Mouse (Mus musculus) neural tube, embryonic 14.5 days (tissue): ENCODE data around the gene Wdr17. TPM values are rescaled to one million over a fixed set of nuclear protein-coding genes. Genes with fewer than 3 reads are reported as not detected.

Experiments used
- ATAC-seq: fragments of 200-750 bp; cut with Nextera tagmentation; 2 replicates; pipeline ENCODE4 v1.8.0; 2017; ENCODE audit warnings: low read depth, mild to moderate bottlenecking, moderate TSS enrichment, moderate library complexity
- H3K27ac ChIP-seq: fragments of 300-500 bp; sonication (generic); 2 replicates; pipeline ENCODE4 v1.5.1; 2014; ENCODE audit warnings: low read depth, mild to moderate bottlenecking, control low read depth, low read length, moderate library complexity, mixed read lengths
- H3K27me3 ChIP-seq: fragments of 300-500 bp; sonication (generic); 2 replicates; pipeline ENCODE4 v1.6.1; 2014; ENCODE audit warnings: low read length; ENCODE audit not compliant: control insufficient read depth, insufficient read depth
- H3K36me3 ChIP-seq: fragments of 300-500 bp; sonication (generic); 2 replicates; pipeline ENCODE4 v1.6.1; 2014; ENCODE audit warnings: low read length, mixed read lengths; ENCODE audit not compliant: control insufficient read depth, insufficient read depth
- H3K4me1 ChIP-seq: fragments of 300-500 bp; sonication (generic); 2 replicates; pipeline ENCODE4 v1.6.1; 2014; ENCODE audit warnings: low read length; ENCODE audit not compliant: control insufficient read depth, insufficient read depth
- H3K4me2 ChIP-seq: fragments of 300-500 bp; sonication (generic); 2 replicates; pipeline ENCODE4 v1.6.1; 2014; ENCODE audit warnings: mild to moderate bottlenecking, low read depth, low read length, control low read depth
- H3K4me3 ChIP-seq: fragments of 300-500 bp; sonication (generic); 2 replicates; pipeline ENCODE4 v1.5.1; 2014; ENCODE audit warnings: low read depth, low read length, control low read depth, mixed read lengths
- H3K9ac ChIP-seq: fragments of 300-500 bp; sonication (generic); replicated peaks from 2 replicates; pipeline ENCODE4 v1.6.1; 2014; ENCODE audit warnings: low read depth, mild to moderate bottlenecking, control low read depth, low read length, mixed read lengths
- H3K9me3 ChIP-seq: fragments of 300-500 bp; sonication (generic); 2 replicates; pipeline ENCODE4 v1.6.1; 2016; ENCODE audit warnings: low read length; ENCODE audit not compliant: control insufficient read depth
- WGBS: fragments of 180-500 bp; shearing (Covaris S2); extraction: QIAGEN DNeasy Blood & Tissue Kit; methylation state at CpG from one replicate; pipeline ENCODE4 v1.1.7; 2014; 5-methylcytosine and 5-hydroxymethylcytosine counted together
- polyA plus RNA-seq: library from polyadenylated mRNA; unstranded; fragments of >200 nt; fragmentation: Nextera tagmentation; extraction: Ambion mirVana; gene quantifications from 2 replicates; pipeline ENCODE4 v1.2.1, GENCODE M21; 2014

Wdr17 gene
- polyA plus RNA-seq, 1 experiment from 2014 or later: 15.1 TPM

DNA sequence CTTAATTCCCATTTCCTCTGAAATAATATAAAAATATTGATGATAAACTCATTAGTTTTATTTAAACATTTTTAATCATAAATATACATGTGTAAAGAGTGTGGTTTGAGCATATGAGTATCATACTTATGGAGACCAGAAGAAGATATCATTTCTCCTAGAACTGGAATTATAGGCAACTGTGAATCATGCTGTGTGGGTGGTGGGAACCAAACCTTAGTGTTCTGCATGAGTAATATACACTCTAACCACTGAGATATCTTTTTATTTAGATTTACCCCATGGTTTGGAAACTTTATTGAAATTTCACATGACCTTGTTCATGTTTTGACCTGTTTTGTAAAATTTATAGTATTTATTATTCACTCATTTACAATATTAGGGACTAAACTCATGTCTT lies 68.3 kb downstream of the Wdr17 start:
- no peak overlapping the region for H3K4me3 ChIP-seq
- H3K36me3 ChIP-seq: no peaks in the 10 kb centered on the region
- no peaks in the 10 kb centered on the region for H3K4me1 ChIP-seq
- no peak overlapping the region for H3K27ac ChIP-seq
- H3K9ac ChIP-seq: no peak overlapping the region
- H3K4me2 ChIP-seq: no peak overlapping the region
- no peak for ATAC-seq
- no peaks in the 10 kb centered on the region for H3K27me3 ChIP-seq
- no peaks in the 10 kb centered on the region for H3K9me3 ChIP-seq

DNA sequence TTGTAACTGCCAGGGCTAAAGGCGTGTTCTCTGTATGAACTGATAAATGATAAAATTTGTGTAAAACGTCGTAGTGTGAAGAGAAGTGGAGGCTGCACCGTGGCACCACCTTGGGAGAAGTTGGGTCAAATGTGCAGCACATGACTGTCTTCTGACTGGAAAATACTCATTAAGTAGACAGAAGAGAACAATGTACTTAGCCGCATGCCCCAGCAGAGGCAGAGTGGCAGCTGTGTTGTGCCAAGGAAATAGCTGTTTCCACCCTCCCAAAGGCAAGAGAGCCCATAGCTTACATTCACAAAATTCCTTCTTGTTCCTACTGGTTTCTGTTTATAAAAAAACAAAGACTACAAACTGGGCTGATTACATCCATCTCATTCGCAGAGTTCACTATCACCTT lies 78.8 kb downstream of the Wdr17 start:
- no peaks in the 10 kb centered on the region for H3K36me3 ChIP-seq
- no peaks in the 10 kb centered on the region for H3K4me1 ChIP-seq
- no peak overlapping the region for H3K27ac ChIP-seq
- no peak for ATAC-seq
- H3K27me3 ChIP-seq: no peaks in the 10 kb centered on the region
- no peaks in the 10 kb centered on the region for H3K9me3 ChIP-seq
- H3K4me3 ChIP-seq: no peak overlapping the region
- 67% methylated on average over 6 of the region's 6 CpGs for WGBS
- no peak overlapping the region for H3K4me2 ChIP-seq
- H3K9ac ChIP-seq: no peak overlapping the region

DNA sequence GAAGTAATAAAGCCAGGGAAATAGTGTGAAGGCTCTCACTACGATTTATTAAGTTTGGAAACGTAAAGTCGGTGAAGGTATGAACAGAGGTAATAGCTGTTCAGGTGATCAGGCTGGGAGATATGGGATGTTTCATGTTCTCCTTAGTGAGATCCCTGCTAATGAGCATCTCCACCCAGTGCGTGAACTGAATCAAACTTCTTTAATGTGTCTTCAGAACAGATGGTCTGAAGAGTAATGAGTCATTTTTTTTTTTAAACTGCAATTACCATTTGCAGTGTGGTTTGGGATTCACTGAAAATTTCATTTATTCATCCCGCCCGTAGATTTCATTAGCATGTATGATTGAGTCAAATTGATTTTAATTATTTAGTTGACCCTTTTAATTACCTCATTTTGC lies 80.8 kb downstream of the Wdr17 start:
- H3K9ac ChIP-seq: no peak overlapping the region
- no peaks in the 10 kb centered on the region for H3K9me3 ChIP-seq
- no peaks in the 10 kb centered on the region for H3K27me3 ChIP-seq
- no peaks in the 10 kb centered on the region for H3K36me3 ChIP-seq
- no peaks in the 10 kb centered on the region for H3K4me1 ChIP-seq
- no peak for ATAC-seq
- H3K4me2 ChIP-seq: no peak overlapping the region
- no peak overlapping the region for H3K27ac ChIP-seq
- WGBS: 73% methylated on average over 6 of the region's 6 CpGs
- no peak overlapping the region for H3K4me3 ChIP-seq

DNA sequence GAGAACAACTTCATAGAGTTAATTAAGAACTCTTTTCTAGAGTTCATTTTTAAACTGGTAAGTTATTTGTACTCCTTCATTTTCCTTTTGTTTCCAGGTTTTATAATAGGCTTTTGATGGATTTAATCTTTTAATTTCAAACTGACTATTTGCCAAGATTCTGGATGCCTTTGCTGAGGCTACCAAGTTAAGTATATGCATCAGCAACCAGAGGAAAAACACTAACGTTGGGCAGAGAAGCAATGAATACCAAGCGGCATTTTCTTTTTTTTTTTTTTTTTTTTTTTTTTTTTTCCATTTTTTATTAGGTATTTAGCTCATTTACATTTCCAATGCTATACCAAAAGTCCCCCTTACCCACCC lies 94.3 kb downstream of the Wdr17 start:
- Histone ChIP-seq H3K9me3 (no peaks in the 10 kb centered on the region), H3K4me2 (no peak overlapping the region), H3K4me1 (no peaks in the 10 kb centered on the region), H3K9ac (no peak overlapping the region), H3K4me3 (no peak overlapping the region), H3K27me3 (no peaks in the 10 kb centered on the region), H3K27ac (no peak overlapping the region), H3K36me3 (no peaks in the 10 kb centered on the region)
- 87% methylated on average over 2 of the region's 2 CpGs for whole genome bisulfite sequencing
- no peak for ATAC-seq

DNA sequence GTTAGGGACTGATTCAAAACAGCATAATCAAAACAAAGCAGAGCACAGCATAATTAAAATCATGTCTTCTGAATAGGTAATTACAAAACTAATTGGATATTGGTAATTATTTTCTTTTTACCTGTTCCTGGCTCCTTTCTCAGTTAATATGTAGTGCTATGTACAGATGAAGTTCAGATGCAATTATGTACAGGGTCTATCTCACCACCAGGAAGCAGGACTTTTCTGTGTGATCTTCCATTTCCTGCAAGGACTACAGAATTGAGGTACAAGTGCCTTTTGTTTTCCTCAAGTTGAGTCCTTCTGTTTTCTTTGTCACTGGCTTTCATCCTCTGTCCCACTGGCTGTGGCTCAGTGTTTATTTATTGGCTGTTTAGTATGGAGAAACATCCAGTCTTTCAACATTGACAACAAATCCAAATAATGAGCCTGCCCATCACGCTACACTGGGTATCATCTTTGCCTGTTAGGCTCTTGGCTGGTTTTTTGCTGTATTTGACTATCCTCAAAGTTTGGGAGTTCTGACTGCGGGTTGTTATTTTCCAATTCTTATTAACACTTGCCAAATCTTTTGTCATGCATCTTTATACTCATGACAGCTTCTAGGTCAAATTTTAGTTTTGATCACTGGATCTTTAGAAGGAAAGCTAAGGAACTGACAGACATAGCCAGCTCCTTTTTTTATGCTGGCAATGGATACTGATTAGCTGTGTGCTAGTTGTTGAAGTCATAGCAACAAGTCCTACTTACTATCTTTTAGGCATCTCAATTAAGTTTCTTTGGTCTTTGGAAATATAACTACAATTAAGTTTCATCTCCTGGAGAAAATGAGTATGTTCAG lies 94.9 kb downstream of the Wdr17 start:
- ATAC-seq: no peak
- Histone ChIP-seq H3K9me3 (no peaks in the 10 kb centered on the region), H3K4me3 (no peak overlapping the region), H3K27ac (no peak overlapping the region), H3K9ac (no peak overlapping the region), H3K4me1 (no peaks in the 10 kb centered on the region), H3K27me3 (no peaks in the 10 kb centered on the region), H3K4me2 (no peak overlapping the region), H3K36me3 (no peaks in the 10 kb centered on the region)
- WGBS: 57% methylated on average over 2 of the region's 2 CpGs

DNA sequence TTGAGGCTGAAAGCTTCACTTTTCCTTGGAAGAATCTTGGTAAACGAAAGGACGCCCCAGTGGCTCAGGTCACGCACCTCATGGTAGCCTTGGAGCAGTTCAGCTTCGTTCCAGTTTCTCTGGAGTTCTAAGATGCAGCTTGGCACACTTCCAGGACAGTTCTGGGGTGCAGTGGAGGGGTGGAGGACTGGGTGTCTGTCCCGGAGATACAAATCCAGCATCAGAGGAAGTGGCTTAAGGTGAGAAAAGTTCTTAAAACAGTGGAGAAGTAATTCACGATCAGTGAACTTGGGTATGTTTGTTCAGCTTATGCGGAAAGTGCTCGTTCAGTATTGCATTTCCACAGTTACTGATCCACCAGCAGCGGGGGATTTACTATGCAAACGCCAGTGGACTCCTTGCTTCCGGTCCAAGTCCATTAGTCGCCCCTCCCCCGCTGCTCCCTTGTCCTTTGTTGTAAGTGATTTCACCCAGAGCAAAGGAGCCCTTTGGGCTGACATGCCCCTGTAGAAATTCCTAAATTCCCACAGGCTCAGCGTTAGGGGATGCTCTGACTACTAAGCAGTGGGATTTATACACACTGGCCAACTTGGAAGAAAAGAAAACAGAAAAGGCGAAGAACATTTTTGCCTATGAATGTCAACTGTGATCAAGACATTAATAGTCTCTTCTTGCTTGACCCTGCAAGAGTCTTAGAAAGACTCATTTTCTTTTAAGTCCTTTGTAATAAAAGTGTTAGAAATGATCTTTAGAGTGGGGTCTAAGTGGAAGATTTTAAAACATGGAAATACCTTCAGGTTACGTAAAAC lies 106.6 kb downstream of the Wdr17 start:
- Histone ChIP-seq H3K4me2 (peak overlapping the region; percentile 79), H3K4me1 (peaks cover 12% of the 10 kb centered on the region; the same call in 1 of the 2 replicates), H3K36me3 (no peaks in the 10 kb centered on the region), H3K27me3 (no peaks in the 10 kb centered on the region), H3K9ac (peak overlapping the region; percentile 32; the same call in 1 of the 2 replicates), H3K4me3 (peak overlapping the region; percentile 34), H3K9me3 (no peaks in the 10 kb centered on the region), H3K27ac (peak overlapping the region; percentile 64)
- 8% methylated on average over 16 of the region's 16 CpGs for WGBS
- peak; percentile 90 for ATAC-seq

DNA sequence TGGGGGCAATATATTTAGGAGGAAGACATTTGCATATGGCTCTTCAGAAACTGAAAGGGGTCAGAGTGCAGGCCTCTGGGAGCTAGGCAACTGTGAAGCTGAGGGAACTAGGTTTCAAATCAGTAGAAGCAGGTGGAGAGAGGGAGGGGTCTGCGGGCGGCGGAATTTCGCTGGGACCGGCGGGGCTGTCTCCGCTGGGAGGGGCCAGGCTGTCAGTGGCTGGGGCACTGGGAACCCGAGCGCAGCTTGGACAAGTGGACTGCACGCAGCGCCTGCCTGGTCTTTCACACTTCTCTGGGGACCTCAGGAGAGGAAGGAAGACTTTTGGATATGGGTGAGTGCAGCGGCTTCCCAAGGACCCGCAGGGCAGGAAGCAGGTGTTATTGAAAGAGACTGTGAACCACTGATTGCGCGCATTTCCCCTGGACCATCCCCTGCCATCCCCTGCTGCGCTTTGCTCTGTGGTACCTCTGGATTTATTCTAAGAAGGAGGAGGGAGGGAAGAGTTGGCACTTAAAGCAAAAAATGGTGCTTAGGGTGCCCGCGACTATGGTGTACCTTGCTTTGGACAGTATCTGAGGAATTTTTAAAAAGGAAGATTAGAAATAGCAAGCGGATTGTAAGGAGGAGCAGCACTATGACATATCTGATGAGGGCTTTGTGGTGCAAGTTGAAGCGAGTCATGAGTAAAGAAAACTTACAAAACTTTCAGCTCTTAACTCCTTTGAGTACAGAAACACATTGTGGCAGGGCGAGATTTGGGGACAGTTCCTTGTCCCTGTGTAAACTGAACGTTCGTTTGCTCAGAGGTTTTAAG lies 107.5 kb downstream of the Wdr17 start:
- H3K4me3 ChIP-seq: peak overlapping the region; percentile 34
- under 1% methylated on average over 23 of the region's 23 CpGs for WGBS
- peak; percentile 78 for ATAC-seq
- no peaks in the 10 kb centered on the region for H3K9me3 ChIP-seq
- H3K4me2 ChIP-seq: peak overlapping the region; percentile 79
- H3K27me3 ChIP-seq: no peaks in the 10 kb centered on the region
- peaks cover 12% of the 10 kb centered on the region; the same call in 1 of the 2 replicates for H3K4me1 ChIP-seq
- peak overlapping the region; percentile 64 for H3K27ac ChIP-seq
- H3K9ac ChIP-seq: peak overlapping the region; percentile 42; the same call in 1 of the 2 replicates
- no peaks in the 10 kb centered on the region for H3K36me3 ChIP-seq

DNA sequence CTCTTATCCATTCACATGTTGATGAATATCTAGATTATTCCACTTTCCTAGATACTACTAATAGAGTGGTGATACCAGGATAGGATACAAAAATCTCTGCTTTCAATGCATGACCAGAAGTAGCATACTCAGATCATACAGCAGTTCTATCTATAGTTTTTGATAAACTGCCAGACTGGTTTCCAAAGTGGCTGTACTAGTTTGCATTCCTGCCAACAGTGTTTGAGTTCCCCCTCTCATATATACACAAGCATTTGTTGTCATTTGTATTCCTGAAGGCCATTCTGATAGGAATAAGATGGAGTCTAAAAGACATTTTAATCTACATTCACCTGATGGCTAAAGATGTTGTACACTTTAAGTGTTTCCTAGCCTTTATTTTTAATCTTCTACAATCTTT lies 110.0 kb downstream of the Wdr17 start:
- no peaks in the 10 kb centered on the region for H3K9me3 ChIP-seq
- H3K9ac ChIP-seq: no peak overlapping the region
- H3K4me2 ChIP-seq: no peak overlapping the region
- H3K27ac ChIP-seq: no peak overlapping the region
- H3K36me3 ChIP-seq: no peaks in the 10 kb centered on the region
- no peak for ATAC-seq
- no peak overlapping the region for H3K4me3 ChIP-seq
- H3K27me3 ChIP-seq: no peaks in the 10 kb centered on the region
- H3K4me1 ChIP-seq: peaks cover 12% of the 10 kb centered on the region; the same call in 1 of the 2 replicates
